Comparison of ENCODE assay signal across 19 mouse cellular contexts in genomic region chr4:136865531-136865930, GRCm38 (mm10). TPM values are rescaled to one million over a fixed set of nuclear protein-coding genes. Genes with fewer than 3 reads are reported as not detected.
DNase-seq lines count a peak whose midpoint lies in the region; ATAC-seq and TF ChIP-seq lines count a peak whose summit lies in the region.
"Had no signal": no experiment of that assay in that cellular context is flagged by ENCODE, and none has a peak within 500 bp of the region (broad histone marks: within the 10 kb centered on the region; RNA-seq: fewer than 3 reads in every experiment).

No protein-coding gene starts in this region.

- 0 out of 2 replicates have a peak, but pooled peaks have one; percentile 19 for ATAC-seq in forebrain, embryonic 11.5 days (replicated peaks; ENCODE audit: low FRiP score)
- ATAC-seq in hindbrain, embryonic 14.5 days (ENCODE audit: low FRiP score) = no peak
- no peak for ATAC-seq in midbrain, embryonic 14.5 days (ENCODE audit: low FRiP score, low TSS enrichment)
- ATAC-seq in liver, postnatal 0 days = no peak
- no peak for ATAC-seq in erythroblast, adult 5-6 weeks (replicated peaks; ENCODE audit: low FRiP score, poor library complexity, severe bottlenecking)
- ATAC-seq: intestine, postnatal 0 days had no signal

- peak overlapping the region; percentile 88 for H3K27ac ChIP-seq in forebrain, embryonic 11.5 days (ENCODE audit: low read depth, low read length)
- peak overlapping the region; percentile 85 for H3K27ac ChIP-seq in hindbrain, embryonic 14.5 days
- H3K27ac ChIP-seq in midbrain, embryonic 14.5 days (replicated peaks; ENCODE audit: low read depth, low read length) = peak overlapping the region; percentile 85
- no peak overlapping the region for H3K27ac ChIP-seq in liver, postnatal 0 days (ENCODE audit: low read depth)
- H3K27ac ChIP-seq: limb, embryonic 12.5 days; liver, embryonic 15.5 days; stomach, postnatal 0 days had no signal

- no peak for DNase-seq in forebrain, embryonic 11.5 days (ENCODE audit: low spot score)
- DNase-seq in hindbrain, embryonic 14.5 days (ENCODE audit: low spot score) = no peak
- DNase-seq in midbrain, embryonic 14.5 days = peak; percentile 63
- DNase-seq in spleen, adult 12 weeks (ENCODE audit: low spot score) = no peak
- no peak for DNase-seq in gastrocnemius, postnatal 36 days
- DNase-seq in liver, postnatal 0 days = no peak
- DNase-seq: adrenal gland, postnatal 25 days; cerebellum, postnatal 36 days; heart, adult 11 months; kidney, postnatal 14 days; layer of hippocampus, postnatal 36 days had no signal

- H3K4me1 ChIP-seq in E14TG2a.4 (replicated peaks; ENCODE audit: low read depth, low read length) = peaks cover 49% of the 10 kb centered on the region
- peaks cover 31% of the 10 kb centered on the region for H3K4me1 ChIP-seq in forebrain, embryonic 11.5 days (replicated peaks; ENCODE audit: control insufficient read depth, insufficient read depth, low read length)
- H3K4me1 ChIP-seq in hindbrain, embryonic 14.5 days (replicated peaks; ENCODE audit: control insufficient read depth, insufficient read depth, low read length) = peaks cover 35% of the 10 kb centered on the region
- peaks cover 46% of the 10 kb centered on the region for H3K4me1 ChIP-seq in midbrain, embryonic 14.5 days (ENCODE audit: control insufficient read depth, insufficient read depth, low read length)
- no peaks in the 10 kb centered on the region for H3K4me1 ChIP-seq in liver, postnatal 0 days (ENCODE audit: insufficient read depth)
- H3K4me1 ChIP-seq: liver, embryonic 15.5 days had no signal

- H3K9ac ChIP-seq in forebrain, embryonic 11.5 days (ENCODE audit: low read length) = peak overlapping the region; percentile 39
- peak overlapping the region; percentile 34; the same call in 1 of the 2 replicates for H3K9ac ChIP-seq in hindbrain, embryonic 14.5 days
- peak overlapping the region; percentile 32; the same call in 1 of the 2 replicates for H3K9ac ChIP-seq in midbrain, embryonic 14.5 days (replicated peaks; ENCODE audit: low read length)
- H3K9ac ChIP-seq in liver, postnatal 0 days (replicated peaks) = no peak overlapping the region
- H3K9ac ChIP-seq: limb, embryonic 12.5 days; liver, embryonic 15.5 days had no signal

- peaks cover 39% of the 10 kb centered on the region for H3K27me3 ChIP-seq in E14TG2a.4 (ENCODE audit: insufficient read depth, low read length)
- no peaks in the 10 kb centered on the region for H3K27me3 ChIP-seq in forebrain, embryonic 11.5 days (ENCODE audit: control insufficient read depth, insufficient read depth, low read length)
- H3K27me3 ChIP-seq in hindbrain, embryonic 14.5 days (ENCODE audit: control insufficient read depth, insufficient read depth, low read length) = no peaks in the 10 kb centered on the region
- no peaks in the 10 kb centered on the region for H3K27me3 ChIP-seq in midbrain, embryonic 14.5 days (ENCODE audit: control insufficient read depth, insufficient read depth, low read length)
- peaks cover 14% of the 10 kb centered on the region; the same call in 1 of the 2 replicates for H3K27me3 ChIP-seq in liver, postnatal 0 days (ENCODE audit: insufficient read depth, low read length)

- no peak for TF ChIP-seq CTCF in E14TG2a.4 (conservative IDR thresholded peaks at IDR 0.05; ENCODE audit: low read length)
- no peak for TF ChIP-seq CTCF in liver, postnatal 0 days (IDR thresholded peaks at IDR 0.05; ENCODE audit: low read depth)

- peak overlapping the region; percentile 32; the same call in 1 of the 2 replicates for H3K4me3 ChIP-seq in E14TG2a.4 (replicated peaks; ENCODE audit: low read length)
- H3K4me3 ChIP-seq in forebrain, embryonic 11.5 days (ENCODE audit: low read depth, low read length) = no peak overlapping the region
- 0 out of 2 replicates have a peak overlapping the region, but pooled peaks have one; percentile 4 for H3K4me3 ChIP-seq in hindbrain, embryonic 14.5 days (replicated peaks; ENCODE audit: low read length)
- H3K4me3 ChIP-seq in midbrain, embryonic 14.5 days (replicated peaks; ENCODE audit: low read depth, low read length) = no peak overlapping the region
- no peak overlapping the region for H3K4me3 ChIP-seq in liver, postnatal 0 days (ENCODE audit: low read depth, low read length)
- H3K4me3 ChIP-seq: limb, embryonic 12.5 days; liver, embryonic 15.5 days had no signal

- TF ChIP-seq EP300 in liver, postnatal 0 days (IDR thresholded peaks at IDR 0.05; ENCODE audit: low read depth) = no peak

- intact Hi-C loops in gastrocnemius, postnatal 36 days (cut with DNase I) = no loop called here

- no peaks in the 10 kb centered on the region for H3K9me3 ChIP-seq in E14TG2a.4 (ENCODE audit: low read length)
- H3K9me3 ChIP-seq in forebrain, embryonic 11.5 days (ENCODE audit: control insufficient read depth, low read length) = no peaks in the 10 kb centered on the region
- no peaks in the 10 kb centered on the region for H3K9me3 ChIP-seq in hindbrain, embryonic 14.5 days (ENCODE audit: control insufficient read depth, low read length)
- H3K9me3 ChIP-seq in midbrain, embryonic 14.5 days (ENCODE audit: control insufficient read depth, low read length) = no peaks in the 10 kb centered on the region
- H3K9me3 ChIP-seq in liver, postnatal 0 days (ENCODE audit: low read length) = no peaks in the 10 kb centered on the region
- H3K9me3 ChIP-seq: limb, embryonic 12.5 days; liver, embryonic 15.5 days had no signal

- H3K4me2 ChIP-seq in forebrain, embryonic 11.5 days (ENCODE audit: low read depth, low read length, severe bottlenecking) = peak overlapping the region; percentile 31; the same call in 1 of the 2 replicates
- H3K4me2 ChIP-seq in hindbrain, embryonic 14.5 days (replicated peaks) = peak overlapping the region; percentile 34
- peak overlapping the region; percentile 36 for H3K4me2 ChIP-seq in midbrain, embryonic 14.5 days (ENCODE audit: low read length)
- no peak overlapping the region for H3K4me2 ChIP-seq in liver, postnatal 0 days (ENCODE audit: low read depth, low read length)
- H3K4me2 ChIP-seq: liver, embryonic 15.5 days had no signal

- 58% methylated on average over 5 of the region's 5 CpGs for WGBS in forebrain, embryonic 11.5 days
- WGBS in hindbrain, embryonic 14.5 days = 40% methylated on average over 5 of the region's 5 CpGs
- 39% methylated on average over 5 of the region's 5 CpGs for WGBS in midbrain, embryonic 14.5 days
- 67% methylated on average over 5 of the region's 5 CpGs for WGBS in liver, postnatal 0 days (ENCODE audit: insufficient replicate concordance)

- H3K36me3 ChIP-seq in E14TG2a.4 (ENCODE audit: insufficient read depth, low read length) = no peaks in the 10 kb centered on the region
- no peaks in the 10 kb centered on the region for H3K36me3 ChIP-seq in forebrain, embryonic 11.5 days (ENCODE audit: control insufficient read depth, insufficient read depth, low read length)
- H3K36me3 ChIP-seq in hindbrain, embryonic 14.5 days (replicated peaks; ENCODE audit: control insufficient read depth, insufficient read depth) = no peaks in the 10 kb centered on the region
- no peaks in the 10 kb centered on the region for H3K36me3 ChIP-seq in midbrain, embryonic 14.5 days (ENCODE audit: control insufficient read depth, insufficient read depth, low read length)
- no peaks in the 10 kb centered on the region for H3K36me3 ChIP-seq in liver, postnatal 0 days (replicated peaks; ENCODE audit: insufficient read depth, low read length)
- H3K36me3 ChIP-seq: limb, embryonic 12.5 days; liver, embryonic 15.5 days had no signal

RNA-seq across cellular contexts. Expression of gene C1qb, which starts 20.5 kb away (rescaled TPM):
- 19.7 and 21.1 TPM in 2 replicates for polyA plus RNA-seq in forebrain, embryonic 11.5 days (2014; fragmentation: Nextera tagmentation; extraction: Ambion mirVana)
- 48.6 and 52.3 TPM in 2 replicates for polyA plus RNA-seq in hindbrain, embryonic 14.5 days (2014; fragmentation: Nextera tagmentation; extraction: Ambion mirVana)
- polyA plus RNA-seq in midbrain, embryonic 14.5 days (2014; fragmentation: Nextera tagmentation; extraction: Ambion mirVana) = 19.1 and 40.0 TPM in 2 replicates
- total RNA-seq in gastrocnemius, postnatal 36 days (2021) = 10 to 100 TPM in 1 of 2 experiments, 1 to 10 TPM in 1; 9.9 to 13.7 TPM
- 196 and 200 TPM in 2 replicates for polyA plus RNA-seq in liver, postnatal 0 days (2015; fragmentation: Nextera tagmentation; extraction: Ambion mirVana)
- 65.4 and 84.5 TPM in 2 replicates for total RNA-seq in erythroblast, adult 5-6 weeks (2015; ENCODE audit: low replicate concordance)
- total RNA-seq in erythroblast, adult 5-6 weeks (2017; ENCODE audit: low replicate concordance) = 20.3 and 29.7 TPM in 2 replicates
- total RNA-seq: MEL had no signal
- polyA plus RNA-seq: C2C12 had no signal

RNA-seq across cellular contexts. Expression of gene C1qc, which starts 27.3 kb away (rescaled TPM):
- polyA plus RNA-seq in forebrain, embryonic 11.5 days (2014; fragmentation: Nextera tagmentation; extraction: Ambion mirVana) = 10.0 and 10.7 TPM in 2 replicates
- polyA plus RNA-seq in hindbrain, embryonic 14.5 days (2014; fragmentation: Nextera tagmentation; extraction: Ambion mirVana) = 29.5 and 30.5 TPM in 2 replicates
- polyA plus RNA-seq in midbrain, embryonic 14.5 days (2014; fragmentation: Nextera tagmentation; extraction: Ambion mirVana) = 11.0 and 19.3 TPM in 2 replicates
- total RNA-seq in gastrocnemius, postnatal 36 days (2021) = 10 to 100 TPM in 1 of 2 experiments, 1 to 10 TPM in 1; 7.8 to 12.1 TPM
- 122 and 136 TPM in 2 replicates for polyA plus RNA-seq in liver, postnatal 0 days (2015; fragmentation: Nextera tagmentation; extraction: Ambion mirVana)
- 27.1 and 31.3 TPM in 2 replicates for total RNA-seq in erythroblast, adult 5-6 weeks (2015; ENCODE audit: low replicate concordance)
- 26.6 and 32.5 TPM in 2 replicates for total RNA-seq in erythroblast, adult 5-6 weeks (2017; ENCODE audit: low replicate concordance)
- total RNA-seq: MEL had no signal
- polyA plus RNA-seq: C2C12 had no signal

RNA-seq across cellular contexts. Expression of gene Ephb2, which starts 29.7 kb away (rescaled TPM):
- polyA plus RNA-seq in forebrain, embryonic 11.5 days (2014; fragmentation: Nextera tagmentation; extraction: Ambion mirVana) = 35.8 and 36.9 TPM in 2 replicates
- 26.6 and 28.1 TPM in 2 replicates for polyA plus RNA-seq in hindbrain, embryonic 14.5 days (2014; fragmentation: Nextera tagmentation; extraction: Ambion mirVana)
- polyA plus RNA-seq in midbrain, embryonic 14.5 days (2014; fragmentation: Nextera tagmentation; extraction: Ambion mirVana) = 27.6 and 32.8 TPM in 2 replicates
- total RNA-seq in gastrocnemius, postnatal 36 days (2021) = under 1 TPM; 0.87 to 0.94 TPM
- polyA plus RNA-seq in liver, postnatal 0 days (2015; fragmentation: Nextera tagmentation; extraction: Ambion mirVana) = 0.08 and 0.12 TPM in 2 replicates
- not detected in 2 replicates for total RNA-seq in erythroblast, adult 5-6 weeks (2015; ENCODE audit: low replicate concordance)
- total RNA-seq in erythroblast, adult 5-6 weeks (2017; ENCODE audit: low replicate concordance) = 0.09 and 1.4 TPM in 2 replicates

RNA-seq across cellular contexts. Expression of gene C1qa, which starts 33.1 kb away (rescaled TPM):
- polyA plus RNA-seq in forebrain, embryonic 11.5 days (2014; fragmentation: Nextera tagmentation; extraction: Ambion mirVana) = 8.2 and 11.3 TPM in 2 replicates
- polyA plus RNA-seq in hindbrain, embryonic 14.5 days (2014; fragmentation: Nextera tagmentation; extraction: Ambion mirVana) = 29.9 and 33.4 TPM in 2 replicates
- polyA plus RNA-seq in midbrain, embryonic 14.5 days (2014; fragmentation: Nextera tagmentation; extraction: Ambion mirVana) = 12.7 and 23.0 TPM in 2 replicates
- total RNA-seq in gastrocnemius, postnatal 36 days (2021) = 10 to 100 TPM in 1 of 2 experiments, 1 to 10 TPM in 1; 8.9 to 13.5 TPM
- polyA plus RNA-seq in liver, postnatal 0 days (2015; fragmentation: Nextera tagmentation; extraction: Ambion mirVana) = 123 and 130 TPM in 2 replicates
- 30.1 and 40.9 TPM in 2 replicates for total RNA-seq in erythroblast, adult 5-6 weeks (2015; ENCODE audit: low replicate concordance)
- 34.8 and 35.7 TPM in 2 replicates for total RNA-seq in erythroblast, adult 5-6 weeks (2017; ENCODE audit: low replicate concordance)
- polyA plus RNA-seq: C2C12 had no signal

Comparison
In these comparisons a context has a peak if more than half of its experiments do, and no peak if none do; other contexts are left out.
1. H3K4me3 ChIP-seq: peak in E14TG2a.4 (single experiment) and hindbrain, embryonic 14.5 days (single experiment); none in forebrain, embryonic 11.5 days (single experiment), midbrain, embryonic 14.5 days (single experiment) and liver, postnatal 0 days (single experiment).
2. RNA of gene Ephb2, which starts 29.7 kb away (polyA plus RNA-seq): 35.8 to 36.9 TPM in forebrain, embryonic 11.5 days, 27.6 to 32.8 TPM in midbrain, embryonic 14.5 days and 26.6 to 28.1 TPM in hindbrain, embryonic 14.5 days; 0.08 to 0.12 TPM in liver, postnatal 0 days; every median in the first group is over 10 times any median in the second.